Mouse (Mus musculus) C2C12 (cell line): ENCODE data around the gene Hoxc10. TPM values are rescaled to one million over a fixed set of nuclear protein-coding genes. Genes with fewer than 3 reads are reported as not detected.

ENCODE experiments used
- H3K27me3 ChIP-seq: one replicate; pipeline ENCODE4 v1.6.1; 2011; ENCODE audit not compliant: control insufficient read depth, insufficient read depth, insufficient read length
- H3K36me3 ChIP-seq: one replicate; pipeline ENCODE4 v1.6.1; 2011; ENCODE audit not compliant: control insufficient read depth, insufficient read depth
- H3K4me3 ChIP-seq: one replicate; pipeline ENCODE4 v1.5.1; 2011; ENCODE audit warnings: mild to moderate bottlenecking, control low read depth; ENCODE audit not compliant: poor library complexity, insufficient read depth, severe bottlenecking
- H3K79me2 ChIP-seq: one replicate; pipeline ENCODE4 v1.6.1; 2011; ENCODE audit not compliant: control insufficient read depth, insufficient read depth
- H3K79me3 ChIP-seq: one replicate; pipeline ENCODE4 v1.6.1; 2011; ENCODE audit warnings: low read depth, control low read depth
- H3ac ChIP-seq: one replicate; pipeline ENCODE3; 2011; ENCODE audit warnings: low read depth; ENCODE audit not compliant: control insufficient read depth, insufficient read length
- CEBPB ChIP-seq: IDR thresholded peaks from one replicate; pipeline ENCODE4 v1.6.1; 2011; ENCODE audit warnings: low read depth, mild to moderate bottlenecking, control low read depth, moderate library complexity
- CTCF ChIP-seq: IDR thresholded peaks from one replicate; pipeline ENCODE4 v1.5.1; 2011; ENCODE audit not compliant: control insufficient read depth, insufficient read depth, insufficient read length
- FOSL1 ChIP-seq: IDR thresholded peaks from one replicate; pipeline ENCODE4 v1.8.0; 2011; ENCODE audit warnings: mild to moderate bottlenecking, low read length; ENCODE audit not compliant: poor library complexity, insufficient read depth, severe bottlenecking
- MAX ChIP-seq: IDR thresholded peaks from one replicate; pipeline ENCODE4 v1.6.1; 2011; ENCODE audit warnings: mild to moderate bottlenecking, control low read depth
- MYOD1 ChIP-seq: IDR thresholded peaks from one replicate; pipeline ENCODE4 v1.6.1; 2011; ENCODE audit warnings: low read depth; ENCODE audit not compliant: control insufficient read depth, insufficient read length
- MYOG ChIP-seq: IDR thresholded peaks from one replicate; pipeline ENCODE4 v1.6.1; 2011; ENCODE audit not compliant: control insufficient read depth, insufficient read length; ENCODE audit errors: extremely low read depth
- USF1 ChIP-seq: IDR thresholded peaks from one replicate; pipeline ENCODE4 v1.6.1; 2011; ENCODE audit warnings: low read depth, mild to moderate bottlenecking, control low read depth, moderate library complexity
- microRNA-seq: library from miRNA; unstranded; fragments of <30 nt; microRNA quantifications from one replicate; pipeline ENCODE4, GENCODE M21; 2019; ENCODE audit warnings: borderline microRNAs expressed
- polyA plus RNA-seq: library from polyadenylated mRNA; unstranded; fragments of >200 nt; fragmentation: generic; extraction: Trizol; gene quantifications from one replicate; pipeline ENCODE4 v1.2.1, GENCODE M21; 2012; ENCODE audit warnings: missing spikeins

Hoxc10 gene
- polyA plus RNA-seq, 1 experiment, result 49.6 TPM

DNA sequence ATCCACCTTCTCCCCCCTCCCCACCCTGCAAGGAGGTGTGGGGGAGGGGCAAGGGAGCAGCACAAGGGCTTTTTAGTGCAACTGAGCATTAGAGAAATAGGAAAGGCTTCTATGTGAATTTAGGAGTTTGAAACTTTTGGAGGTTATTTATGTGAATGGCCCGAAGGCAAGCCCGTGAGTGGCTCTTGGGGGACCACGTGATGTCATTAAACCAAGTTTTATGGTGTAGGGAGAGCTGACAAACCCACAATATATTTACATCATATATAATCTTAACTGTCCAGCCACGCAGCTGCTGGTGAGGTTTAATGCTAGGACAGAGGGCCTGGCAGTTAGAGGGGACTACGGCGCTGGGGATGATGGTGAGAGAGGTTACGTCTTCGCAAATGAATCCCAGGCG is 52.0 kb downstream of the Hoxc10 start, which contains the start of gene Hoxc4:
Gene Hoxc4, plus strand, starts transcription at position 299 of the 400 bp plus-strand sequence.
- no peak for TF ChIP-seq MYOG
- no peak for TF ChIP-seq MAX
- no peak for TF ChIP-seq CTCF
- TF ChIP-seq USF1, result no peak
- TF ChIP-seq FOSL1, result no peak
- TF ChIP-seq MYOD1, result no peak
- no peak for TF ChIP-seq CEBPB
- H3ac ChIP-seq, result no peak within 1 kb of the TSS
- H3K4me3 ChIP-seq, result no peak within 1 kb of the TSS
- no peaks in the 10 kb centered on the region for H3K79me3 ChIP-seq
- H3K27me3 ChIP-seq, result no peaks in the 10 kb centered on the region
- H3K79me2 ChIP-seq, result no peaks in the 10 kb centered on the region
- no peaks in the 10 kb centered on the region for H3K36me3 ChIP-seq

DNA sequence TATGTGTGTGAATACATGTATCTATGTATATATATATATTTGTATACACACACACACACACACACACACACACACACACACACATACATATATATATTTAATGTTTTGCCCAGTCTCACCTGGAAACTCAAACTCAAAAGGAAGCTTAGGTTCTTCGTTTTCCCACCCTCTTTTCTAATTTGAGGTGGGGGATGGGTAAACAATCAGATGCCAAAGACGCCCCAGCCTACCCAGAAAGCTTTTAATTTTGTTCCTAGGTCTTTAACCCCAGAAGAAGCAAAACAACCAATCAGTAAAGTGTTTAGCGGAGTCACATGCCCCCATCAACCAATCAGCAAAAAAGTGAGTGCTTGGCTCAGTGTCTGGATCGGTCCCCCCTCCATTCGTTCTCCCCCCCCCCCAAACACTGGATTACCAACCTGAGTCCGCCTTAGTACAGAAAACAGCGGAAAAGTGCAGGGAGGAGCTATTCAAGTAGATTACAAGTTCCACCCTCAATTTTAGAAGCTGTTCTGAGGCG is 54.4 kb downstream of the Hoxc10 start:
- peak; percentile 74 for TF ChIP-seq USF1
- no peak for TF ChIP-seq MAX
- TF ChIP-seq MYOG, result no peak
- no peak for TF ChIP-seq FOSL1
- TF ChIP-seq MYOD1, result no peak
- no peaks in the 10 kb centered on the region for H3K79me3 ChIP-seq
- no peak overlapping the region for H3ac ChIP-seq
- no peaks in the 10 kb centered on the region for H3K27me3 ChIP-seq
- no peak overlapping the region for H3K4me3 ChIP-seq
- H3K79me2 ChIP-seq, result no peaks in the 10 kb centered on the region
- H3K36me3 ChIP-seq, result no peaks in the 10 kb centered on the region

Small RNA genes lying within 50 kb of the gene (microRNA-seq; reads per million reads assigned to microRNA genes)
- 2,942 reads per million, percentile 91 among the genes with 10 or more reads in this experiment for gene Mir196a-2
- 2,253 reads per million, percentile 90 among the genes with 10 or more reads in this experiment for gene Mir615

Other genes starting within 250 kb of the Hoxc10 start
- 25.7 TPM for gene Calcoco1, start 244.6 kb upstream of the Hoxc10 start, polyA plus RNA-seq
- 8.2 TPM for gene Hoxc13, start 45.7 kb upstream of the Hoxc10 start, polyA plus RNA-seq
- 4.9 TPM for gene Hoxc12, start 30.0 kb upstream of the Hoxc10 start, polyA plus RNA-seq
- 34.6 TPM for gene Hoxc11, start 12.4 kb upstream of the Hoxc10 start, polyA plus RNA-seq
- 1.6 TPM for gene Hoxc5, start 647 bp downstream of the Hoxc10 start, polyA plus RNA-seq
- 9.4 TPM for gene Hoxc9, start 9.6 kb downstream of the Hoxc10 start, polyA plus RNA-seq
- gene Hoxc8, start 23.8 kb downstream of the Hoxc10 start, polyA plus RNA-seq, result 1.1 TPM
- gene Hoxc6, start 31.5 kb downstream of the Hoxc10 start, polyA plus RNA-seq, result 10.6 TPM
- gene Hoxc4, start 52.1 kb downstream of the Hoxc10 start, polyA plus RNA-seq, result 3.4 TPM
- gene Smug1, start 200.3 kb downstream of the Hoxc10 start, polyA plus RNA-seq, result 15.7 TPM